Mouse (Mus musculus) megakaryocyte, adult 5-6 weeks (primary cell): ENCODE measurements around the gene Ptpn5. TPM values are rescaled to one million over a fixed set of nuclear protein-coding genes. Genes with fewer than 3 reads are reported as not detected.

Experiments used
- total RNA-seq, 2 experiments: library from RNA; stranded (forward) in 1 of 2; stranded (reverse) in 1 of 2; fragments of 153-499, 151-499 nt in 1 of 2; fragments of 221-1000, 200-1000 nt in 1 of 2; gene quantifications; 2 replicates each; pipeline versions ENCODE4 v1.2.3 to v1.2.4; 2015 to 2017

The Ptpn5 gene
- total RNA-seq, 2 experiments from 2014 or later, result not detected

Other genes starting within 250 kb of the Ptpn5 start
- 94.3 and 96.9 TPM in 2 replicates for gene Tsg101, start 213.7 kb downstream of the Ptpn5 start, total RNA-seq (2015)
- 43.6 and 58.2 TPM in 2 replicates for gene Tsg101, start 213.7 kb downstream of the Ptpn5 start, total RNA-seq (2017)
- gene Uevld, start 175.2 kb downstream of the Ptpn5 start, total RNA-seq (2015), result 18.0 and 18.2 TPM in 2 replicates
- gene Uevld, start 175.2 kb downstream of the Ptpn5 start, total RNA-seq (2017), result 14.1 and 16.2 TPM in 2 replicates
- gene Gm9999, start 150.1 kb downstream of the Ptpn5 start, total RNA-seq (2015), result 2.3 TPM in 1 of 2 replicates, not detected in the other
- not detected in 2 replicates for gene Gm9999, start 150.1 kb downstream of the Ptpn5 start, total RNA-seq (2017)
- gene Spty2d1, start 125.3 kb downstream of the Ptpn5 start, total RNA-seq (2015), result 40.7 and 45.3 TPM in 2 replicates
- 35.4 and 42.0 TPM in 2 replicates for gene Spty2d1, start 125.3 kb downstream of the Ptpn5 start, total RNA-seq (2017)
- 10.3 and 12.7 TPM in 2 replicates for gene Tmem86a, start 83.1 kb downstream of the Ptpn5 start, total RNA-seq (2015)
- gene Tmem86a, start 83.1 kb downstream of the Ptpn5 start, total RNA-seq (2017), result 6.3 and 6.4 TPM in 2 replicates
- gene Mrgpra6, start 71.2 kb upstream of the Ptpn5 start, total RNA-seq (2015), result not detected in 2 replicates
- 0.81 TPM in 1 of 2 replicates, not detected in the other for gene Mrgpra6, start 71.2 kb upstream of the Ptpn5 start, total RNA-seq (2017)
- gene Mrgpra9, start 119.2 kb upstream of the Ptpn5 start, total RNA-seq (2015), result not detected in 2 replicates
- not detected in 2 replicates for gene Mrgpra9, start 119.2 kb upstream of the Ptpn5 start, total RNA-seq (2017)
- gene Mrgpra1, start 220.6 kb upstream of the Ptpn5 start, total RNA-seq (2015), result not detected in 2 replicates
- gene Mrgpra1, start 220.6 kb upstream of the Ptpn5 start, total RNA-seq (2017), result not detected in 2 replicates